Mouse (Mus musculus) MN1 (cell line): Measurements from ENCODE around the gene Fnbp1l.

Source experiments
- DNase-seq: peaks from one replicate; pipeline ENCODE4 v3.0.0-alpha.2; 2016; ENCODE audit warnings: low spot score

Fnbp1l gene

DNA sequence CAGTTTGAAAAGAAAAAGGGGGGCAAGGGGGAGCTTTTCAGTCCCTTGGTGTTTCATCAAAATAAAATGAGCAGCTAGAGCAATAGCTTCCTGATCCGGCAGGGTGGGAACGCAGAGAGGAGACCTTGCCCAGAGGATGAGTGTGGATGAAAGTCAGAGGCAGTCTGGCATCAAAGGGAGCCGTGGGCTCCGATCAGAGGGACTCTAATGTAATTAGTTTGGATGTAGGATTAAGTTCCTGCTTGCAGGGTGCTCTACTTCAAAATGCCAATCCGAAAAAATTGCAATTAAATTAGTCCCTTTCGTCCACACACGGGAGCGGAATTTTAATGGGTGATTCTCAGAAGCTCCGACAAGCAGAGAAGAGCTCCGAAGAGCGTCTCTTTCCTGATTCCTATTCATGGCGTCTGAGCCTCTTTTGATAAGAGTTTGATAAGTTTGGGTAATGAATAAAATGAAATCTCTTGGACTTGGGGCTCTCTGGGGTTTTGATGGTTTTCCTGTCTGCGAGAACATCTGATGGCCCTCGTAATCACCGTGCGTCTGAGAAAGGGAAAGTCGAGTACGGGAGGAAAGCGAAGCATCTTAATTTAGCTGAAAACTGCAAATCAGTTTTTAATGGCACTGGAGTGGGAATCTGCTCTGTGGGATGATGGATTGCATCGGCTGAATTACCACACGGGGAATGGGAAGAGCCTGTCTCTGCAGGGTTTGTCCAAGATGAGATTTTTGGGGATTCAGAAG is 126.5 kb downstream of the Fnbp1l start:
- no peak for DNase-seq

- DNase-seq: no peak
These were observed 127.5 kb downstream of the Fnbp1l start for GRCm38 (mm10) chr3:122492006-122492405.

DNA sequence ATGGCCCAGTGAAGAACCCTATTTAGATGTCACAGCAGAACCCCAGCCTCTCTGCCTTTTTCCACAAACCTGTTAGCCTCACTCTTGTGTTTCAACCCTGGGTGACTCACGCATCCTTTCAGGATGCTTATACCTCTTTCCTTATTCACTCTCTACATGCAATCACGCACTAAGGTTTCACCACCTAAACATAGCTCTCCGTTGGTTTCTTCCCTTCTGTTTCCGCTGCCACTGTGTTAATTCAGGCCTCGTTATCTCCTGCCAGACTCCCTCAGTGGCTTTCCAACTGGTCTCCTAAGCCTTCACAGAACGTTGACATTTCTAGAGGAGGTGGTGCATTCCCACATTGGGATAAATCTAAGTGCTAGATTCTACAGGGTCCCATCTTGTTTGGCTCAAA is 128.9 kb downstream of the Fnbp1l start:
- no peak for DNase-seq
